Mouse (Mus musculus) heart, postnatal 0 days (tissue): ENCODE data around the gene Col9a3. TPM values are rescaled to one million over a fixed set of nuclear protein-coding genes. Genes with fewer than 3 reads are reported as not detected.

Experiments
- ATAC-seq: fragments of 200-750 bp; cut with Nextera tagmentation; 2 replicates; pipeline ENCODE4 v1.8.0; 2017; ENCODE audit warnings: low read depth, moderate number of reproducible peaks, moderate library complexity; ENCODE audit not compliant: insufficient read depth
- DNase-seq: peaks from one replicate; pipeline ENCODE4 v3.0.0-alpha.2; 2016; ENCODE audit warnings: low spot score
- H3K27ac ChIP-seq: fragments of 300-500 bp; sonication (generic); 2 replicates; pipeline ENCODE4 v1.5.1; 2014; ENCODE audit warnings: low read depth, mild to moderate bottlenecking
- H3K27me3 ChIP-seq: fragments of 300-500 bp; sonication (generic); 2 replicates; pipeline ENCODE4 v1.6.1; 2014; ENCODE audit warnings: low read length, mixed read lengths; ENCODE audit not compliant: control insufficient read depth, insufficient read depth
- H3K36me3 ChIP-seq: fragments of 300-500 bp; sonication (generic); replicated peaks from 2 replicates; pipeline ENCODE4 v1.6.1; 2014; ENCODE audit warnings: low read length, mixed read lengths; ENCODE audit not compliant: control insufficient read depth, insufficient read depth
- H3K4me1 ChIP-seq: fragments of 300-500 bp; sonication (generic); 2 replicates; pipeline ENCODE4 v1.6.1; 2014; ENCODE audit warnings: antibody characterized with exemption; ENCODE audit not compliant: control insufficient read depth, insufficient read depth
- H3K4me2 ChIP-seq: fragments of 300-500 bp; sonication (generic); 2 replicates; pipeline ENCODE4 v1.6.1; 2014; ENCODE audit warnings: low read depth, mild to moderate bottlenecking, low read length, moderate library complexity
- H3K4me3 ChIP-seq: fragments of 300-500 bp; sonication (generic); 2 replicates; pipeline ENCODE4 v1.5.1; 2014; ENCODE audit warnings: low read depth, low read length
- H3K9ac ChIP-seq: fragments of 300-500 bp; sonication (generic); replicated peaks from 2 replicates; pipeline ENCODE4 v1.6.1; 2014; ENCODE audit warnings: low read depth, low read length, mixed read lengths
- H3K9me3 ChIP-seq: fragments of 300-500 bp; sonication (generic); replicated peaks from 2 replicates; pipeline ENCODE4 v1.6.1; 2016; ENCODE audit warnings: low read length; ENCODE audit not compliant: control insufficient read depth
- CTCF ChIP-seq: IDR thresholded peaks from 2 replicates; pipeline ENCODE4 v1.5.1; 2016; ENCODE audit warnings: antibody characterized with exemption, control low read depth, low read depth
- EP300 ChIP-seq: IDR thresholded peaks from 2 replicates; pipeline ENCODE4 v1.6.1; 2016; ENCODE audit warnings: antibody characterized with exemption, low read depth
- WGBS: fragments of 180-500 bp; shearing (Covaris S2); extraction: QIAGEN DNeasy Blood & Tissue Kit; methylation state at CpG from one replicate; pipeline ENCODE4 v1.1.7; 2014; 5-methylcytosine and 5-hydroxymethylcytosine counted together
- polyA plus RNA-seq: library from polyadenylated mRNA; unstranded; fragments of >200 nt; fragmentation: Nextera tagmentation; extraction: Ambion mirVana; gene quantifications from 2 replicates; pipeline ENCODE4 v1.2.1, GENCODE M21; 2015
- total RNA-seq: library from RNA; depleted of rRNA; stranded (reverse); fragments of >200 nt; gene quantifications from 2 replicates; pipeline ENCODE4 v1.2.3, GENCODE M21; 2014; ENCODE audit warnings: low replicate concordance

Col9a3 gene
- total and polyA plus RNA-seq, 2 experiments from 2014 or later, result 0.77 to 1.3 TPM

- no peaks in the 10 kb centered on the region for H3K36me3 ChIP-seq
- no peaks in the 10 kb centered on the region for H3K9me3 ChIP-seq
- no peaks in the 10 kb centered on the region for H3K27me3 ChIP-seq
- TF ChIP-seq EP300 (no peak), CTCF (no peak)
- H3K4me1 ChIP-seq, result no peaks in the 10 kb centered on the region
- H3K27ac ChIP-seq, result no peak overlapping the region
- H3K9ac ChIP-seq, result no peak overlapping the region
- DNase-seq (no peak), ATAC-seq (no peak)
- 45% methylated on average over 6 of the region's 6 CpGs for WGBS
- no peak overlapping the region for H3K4me3 ChIP-seq
- H3K4me2 ChIP-seq, result no peak overlapping the region
Observed at GRCm38 (mm10) chr2:180563296-180563695, 34.3 kb upstream of the Col9a3 start.

- Histone ChIP-seq H3K27ac (no peak overlapping the region), H3K9me3 (no peaks in the 10 kb centered on the region), H3K27me3 (no peaks in the 10 kb centered on the region), H3K36me3 (no peaks in the 10 kb centered on the region), H3K4me1 (0 out of 2 replicates have a peak, but pooled peaks cover 1% of the 10 kb centered on the region), H3K4me2 (no peak overlapping the region), H3K4me3 (no peak overlapping the region), H3K9ac (no peak overlapping the region)
- ATAC-seq, result no peak
- DNase-seq, result no peak
- 37% methylated on average over 5 of the region's 5 CpGs for WGBS
- TF ChIP-seq CTCF (no peak), EP300 (no peak)
Observed at GRCm38 (mm10) chr2:180563841-180564240, 33.7 kb upstream of the Col9a3 start.

- DNase-seq (peak; percentile 39), ATAC-seq (peak; percentile 58; the same call in 1 of the 2 replicates)
- 32% methylated on average over 13 of the region's 13 CpGs for WGBS
- 0 out of 2 replicates have a peak, but pooled peaks cover 5% of the 10 kb centered on the region for H3K4me1 ChIP-seq
- no peak overlapping the region for H3K27ac ChIP-seq
- H3K9ac ChIP-seq, result no peak overlapping the region
- H3K4me2 ChIP-seq, result no peak overlapping the region
- no peak overlapping the region for H3K4me3 ChIP-seq
- H3K9me3 ChIP-seq, result no peaks in the 10 kb centered on the region
- TF ChIP-seq EP300 (no peak), CTCF (peak; percentile 77)
- no peaks in the 10 kb centered on the region for H3K27me3 ChIP-seq
- H3K36me3 ChIP-seq, result no peaks in the 10 kb centered on the region
Observed at GRCm38 (mm10) chr2:180566240-180566913, 31.2 kb upstream of the Col9a3 start.

GRCm38 (mm10) chr2:180569028-180569643 lies 28.5 kb upstream of the Col9a3 start:
- 0 out of 2 replicates have a peak, but pooled peaks cover 5% of the 10 kb centered on the region for H3K4me1 ChIP-seq
- H3K9me3 ChIP-seq, result no peaks in the 10 kb centered on the region
- H3K36me3 ChIP-seq, result no peaks in the 10 kb centered on the region
- H3K4me3 ChIP-seq, result no peak overlapping the region
- no peak overlapping the region for H3K9ac ChIP-seq
- no peaks in the 10 kb centered on the region for H3K27me3 ChIP-seq
- ATAC-seq (peak; percentile 58; the same call in 1 of the 2 replicates), DNase-seq (peak; percentile 47)
- TF ChIP-seq CTCF (no peak), EP300 (no peak)
- 9% methylated on average over 3 of the region's 3 CpGs for WGBS
- H3K4me2 ChIP-seq, result no peak overlapping the region
- H3K27ac ChIP-seq, result no peak overlapping the region

- no peaks in the 10 kb centered on the region for H3K36me3 ChIP-seq
- H3K9me3 ChIP-seq, result no peaks in the 10 kb centered on the region
- no peak overlapping the region for H3K4me3 ChIP-seq
- no peaks in the 10 kb centered on the region for H3K4me1 ChIP-seq
- ATAC-seq, result no peak
- DNase-seq, result no peak
- no peak overlapping the region for H3K27ac ChIP-seq
- WGBS, result 34% methylated on average over 4 of the region's 4 CpGs
- no peaks in the 10 kb centered on the region for H3K27me3 ChIP-seq
- TF ChIP-seq CTCF (no peak), EP300 (no peak)
- H3K4me2 ChIP-seq, result no peak overlapping the region
- H3K9ac ChIP-seq, result no peak overlapping the region
Observed at GRCm38 (mm10) chr2:180576482-180576881, 21.1 kb upstream of the Col9a3 start.
